12 mouse cellular contexts compared by ENCODE assay signal in the genomic region with DNA sequence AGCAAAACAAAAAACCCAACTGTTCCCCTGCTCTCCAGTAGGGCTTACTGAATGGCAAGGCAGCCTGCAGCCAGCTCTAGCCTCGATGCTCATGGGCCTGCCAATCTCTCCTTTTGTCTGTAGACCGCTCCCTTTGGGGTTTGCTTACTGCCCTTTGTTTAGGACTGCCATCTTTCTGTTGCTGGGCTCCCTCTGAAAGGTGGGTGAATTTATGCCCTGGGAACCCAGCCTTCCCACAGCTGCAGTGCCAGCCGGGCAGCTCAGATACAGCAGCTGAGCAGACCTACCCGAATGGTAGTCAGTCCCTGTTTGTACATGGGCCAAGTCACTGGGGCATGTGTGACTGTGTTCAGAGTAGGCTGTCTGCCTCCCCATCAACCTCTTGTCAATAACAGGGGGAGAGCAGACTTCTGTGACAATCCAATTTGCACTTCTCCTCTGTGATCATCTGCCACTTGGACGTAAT. TPM values are rescaled to one million over a fixed set of nuclear protein-coding genes. Genes with fewer than 3 reads are reported as not detected.
DNase-seq lines count a peak whose midpoint lies in the region; ATAC-seq lines count a peak whose summit lies in the region.
"Had no signal": no experiment of that assay in that cellular context is flagged by ENCODE, and none has a peak within 500 bp of the region (broad histone marks: within the 10 kb centered on the region; RNA-seq: fewer than 3 reads in every experiment).

No protein-coding gene starts in this region.

- H3K27me3 ChIP-seq in forebrain, embryonic 16.5 days (replicated peaks; ENCODE audit: control insufficient read depth, insufficient read depth, low read length): no peaks in the 10 kb centered on the region
- no peaks in the 10 kb centered on the region for H3K27me3 ChIP-seq in midbrain, embryonic 13.5 days
- no peaks in the 10 kb centered on the region for H3K27me3 ChIP-seq in heart, embryonic 12.5 days (replicated peaks)

- WGBS in forebrain, embryonic 16.5 days: 9% methylated on average over 5 of the region's 5 CpGs
- 10% methylated on average over 5 of the region's 5 CpGs for WGBS in midbrain, embryonic 13.5 days
- 74% methylated on average over 5 of the region's 5 CpGs for WGBS in heart, embryonic 12.5 days

- peak overlapping the region; percentile 88 for H3K27ac ChIP-seq in forebrain, embryonic 16.5 days (ENCODE audit: low read length)
- H3K27ac ChIP-seq in midbrain, embryonic 13.5 days: peak overlapping the region; percentile 76
- no peak overlapping the region for H3K27ac ChIP-seq in heart, embryonic 12.5 days (ENCODE audit: poor library complexity, severe bottlenecking)

- intact Hi-C loops in gastrocnemius, postnatal 36 days (cut with DNase I): no loop called here

- no peaks in the 10 kb centered on the region for H3K36me3 ChIP-seq in forebrain, embryonic 16.5 days (ENCODE audit: control insufficient read depth, insufficient read depth)
- H3K36me3 ChIP-seq in midbrain, embryonic 13.5 days: no peaks in the 10 kb centered on the region
- no peaks in the 10 kb centered on the region for H3K36me3 ChIP-seq in heart, embryonic 12.5 days

- peak; percentile 96 for ATAC-seq in forebrain, embryonic 16.5 days
- ATAC-seq in midbrain, embryonic 13.5 days: peak; percentile 98
- ATAC-seq in heart, embryonic 12.5 days (ENCODE audit: insufficient number of reproducible peaks, low FRiP score): no peak
- no peak for ATAC-seq in erythroblast, adult 5-6 weeks (replicated peaks; ENCODE audit: low FRiP score, poor library complexity, severe bottlenecking)

- H3K9ac ChIP-seq in forebrain, embryonic 16.5 days (replicated peaks; ENCODE audit: low read depth, low read length): no peak overlapping the region
- H3K9ac ChIP-seq in midbrain, embryonic 13.5 days (replicated peaks): no peak overlapping the region
- no peak overlapping the region for H3K9ac ChIP-seq in heart, embryonic 12.5 days

- H3K4me1 ChIP-seq in forebrain, embryonic 16.5 days (replicated peaks; ENCODE audit: control insufficient read depth, insufficient read depth, low read length): peaks cover 10% of the 10 kb centered on the region
- H3K4me1 ChIP-seq in midbrain, embryonic 13.5 days (replicated peaks): peaks cover 29% of the 10 kb centered on the region
- H3K4me1 ChIP-seq in heart, embryonic 12.5 days (replicated peaks): no peaks in the 10 kb centered on the region

- H3K4me3 ChIP-seq in forebrain, embryonic 16.5 days (replicated peaks; ENCODE audit: low read length): no peak overlapping the region
- no peak overlapping the region for H3K4me3 ChIP-seq in midbrain, embryonic 13.5 days (replicated peaks)
- no peak overlapping the region for H3K4me3 ChIP-seq in heart, embryonic 12.5 days

- DNase-seq in Muller cell, postnatal 12 days (ENCODE audit: inconsistent ontology term): peak; percentile 28
- peak; percentile 54 for DNase-seq in brain, embryonic 18.5 days (ENCODE audit: low read depth, low spot score)
- no peak for DNase-seq in c-Kit-positive CD71-positive TER-119-positive erythroid progenitor cells, embryonic 14.5 days (ENCODE audit: low spot score)
- DNase-seq in gastrocnemius, postnatal 36 days: no peak
- DNase-seq: heart, postnatal 14 days; kidney, postnatal 14 days; liver; lung, postnatal 4 days had no signal

- H3K9me3 ChIP-seq in forebrain, embryonic 16.5 days (ENCODE audit: control insufficient read depth, low read length): no peaks in the 10 kb centered on the region
- H3K9me3 ChIP-seq in midbrain, embryonic 13.5 days: no peaks in the 10 kb centered on the region
- no peaks in the 10 kb centered on the region for H3K9me3 ChIP-seq in heart, embryonic 12.5 days (replicated peaks)

- H3K4me2 ChIP-seq in forebrain, embryonic 16.5 days (ENCODE audit: low read length): peak overlapping the region; percentile 11; the same call in 1 of the 2 replicates
- H3K4me2 ChIP-seq in midbrain, embryonic 13.5 days (replicated peaks): no peak overlapping the region
- H3K4me2 ChIP-seq in heart, embryonic 12.5 days: no peak overlapping the region

RNA-seq across cellular contexts. Expression of a gene that starts 28.9 kb away (rescaled TPM):
- 9.2 and 12.3 TPM in 2 replicates for polyA plus RNA-seq in forebrain, embryonic 16.5 days (2015; fragmentation: Nextera tagmentation; extraction: Ambion mirVana)
- 8.3 and 10.0 TPM in 2 replicates for polyA plus RNA-seq in midbrain, embryonic 13.5 days (2015; fragmentation: Nextera tagmentation; extraction: Ambion mirVana)
- not detected for total RNA-seq in gastrocnemius, postnatal 36 days (2021)
- polyA plus RNA-seq in heart, embryonic 12.5 days (2016; fragmentation: Nextera tagmentation; extraction: Ambion mirVana): 0.75 and 1.2 TPM in 2 replicates
- 0.21 and 0.77 TPM in 2 replicates for total RNA-seq in erythroblast, adult 5-6 weeks (2015; ENCODE audit: low replicate concordance)
- not detected in 2 replicates for total RNA-seq in erythroblast, adult 5-6 weeks (2017; ENCODE audit: low replicate concordance)

Comparison
In these comparisons a context has a peak if more than half of its experiments do, and no peak if none do; other contexts are left out.
1. DNase-seq: peak in Muller cell, postnatal 12 days (single experiment) and brain, embryonic 18.5 days (single experiment); none in c-Kit-positive CD71-positive TER-119-positive erythroid progenitor cells, embryonic 14.5 days (single experiment) and gastrocnemius, postnatal 36 days (0 of 2).
2. ATAC-seq: peak in forebrain, embryonic 16.5 days (single experiment) and midbrain, embryonic 13.5 days (single experiment); none in heart, embryonic 12.5 days (single experiment) and erythroblast, adult 5-6 weeks (single experiment).